Mouse (Mus musculus) kidney, embryonic 15.5 days (tissue): ENCODE data around the gene Mettl3. TPM values are rescaled to one million over a fixed set of nuclear protein-coding genes. Genes with fewer than 3 reads are reported as not detected.
"Not testable (repeated sequence)": the region's sequence is repeated elsewhere in the genome, so short reads cannot be mapped to it uniquely, and the experiment has no call there.

Experiments used
- ATAC-seq: fragments of 200-750 bp; cut with Nextera tagmentation; replicated peaks from 2 replicates; pipeline ENCODE4 v1.8.0; 2017; ENCODE audit warnings: moderate TSS enrichment; ENCODE audit not compliant: low FRiP score
- H3K27ac ChIP-seq: fragments of 300-500 bp; sonication (generic); 2 replicates; pipeline ENCODE4 v1.5.1; 2015; ENCODE audit warnings: mild to moderate bottlenecking, inconsistent platforms
- H3K27me3 ChIP-seq: fragments of 300-500 bp; sonication (generic); 2 replicates; pipeline ENCODE4 v1.6.1; 2015; ENCODE audit warnings: inconsistent platforms
- H3K36me3 ChIP-seq: fragments of 300-500 bp; sonication (generic); 2 replicates; pipeline ENCODE4 v1.6.1; 2015; ENCODE audit warnings: inconsistent platforms
- H3K4me1 ChIP-seq: fragments of 300-500 bp; sonication (generic); 2 replicates; pipeline ENCODE4 v1.6.1; 2015; ENCODE audit warnings: inconsistent platforms
- H3K4me2 ChIP-seq: fragments of 300-500 bp; sonication (generic); 2 replicates; pipeline ENCODE4 v1.6.1; 2015; ENCODE audit warnings: moderate library complexity, mild to moderate bottlenecking, inconsistent platforms
- H3K4me3 ChIP-seq: fragments of 300-500 bp; sonication (generic); replicated peaks from 2 replicates; pipeline ENCODE4 v1.5.1; 2015; ENCODE audit warnings: mild to moderate bottlenecking, inconsistent platforms
- H3K9ac ChIP-seq: fragments of 300-500 bp; sonication (generic); 2 replicates; pipeline ENCODE4 v1.6.1; 2015; ENCODE audit warnings: mild to moderate bottlenecking, inconsistent platforms
- H3K9me3 ChIP-seq: fragments of 300-500 bp; sonication (generic); replicated peaks from 2 replicates; pipeline ENCODE4 v1.6.1; 2016; ENCODE audit warnings: inconsistent platforms
- WGBS: fragments of 180-500 bp; shearing (Covaris S2); methylation state at CpG from one replicate; pipeline ENCODE4 v1.1.7; 2015; ENCODE audit warnings: mixed read lengths; 5-methylcytosine and 5-hydroxymethylcytosine counted together
- polyA plus RNA-seq: library from polyadenylated mRNA; unstranded; fragments of >200 nt; fragmentation: Nextera tagmentation; extraction: Ambion mirVana; gene quantifications from 2 replicates; pipeline ENCODE4 v1.2.1, GENCODE M21; 2015

Gene Mettl3
- polyA plus RNA-seq, 1 experiment from 2014 or later, result 52.8 TPM

DNA sequence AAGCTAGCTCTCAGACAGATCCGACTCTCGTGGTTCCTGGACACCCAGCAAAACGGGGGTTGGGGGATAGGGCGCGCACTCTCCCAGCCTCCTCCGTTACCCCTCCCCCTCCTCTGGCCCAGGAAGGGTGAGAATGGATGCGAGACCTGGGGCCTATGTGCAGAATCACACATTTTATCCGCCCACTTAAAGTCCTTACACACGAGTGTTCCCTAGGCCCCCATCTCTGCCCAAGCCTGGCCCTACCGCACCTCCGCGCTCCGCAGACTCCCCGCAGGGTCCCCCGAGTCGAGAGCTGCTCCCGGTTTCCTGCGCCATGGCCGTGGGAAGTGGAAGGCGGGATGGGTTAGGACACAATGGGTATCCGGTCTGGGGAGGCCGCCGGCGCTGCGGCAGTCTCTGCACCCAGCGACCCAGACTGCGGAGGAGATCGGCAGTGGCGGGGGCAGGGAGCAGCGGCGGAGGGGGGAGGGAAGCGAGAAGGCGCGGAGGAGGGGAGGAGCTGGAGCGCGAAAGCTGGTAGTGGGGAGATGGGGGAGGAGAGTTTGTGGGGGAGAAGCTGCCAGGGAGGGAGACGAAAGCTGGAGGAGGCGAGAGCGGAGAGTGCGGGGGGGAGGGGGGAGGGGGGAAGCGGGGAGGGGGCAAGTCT is 11.0 kb upstream of the Mettl3 start:
- under 1% methylated on average over 37 of the region's 41 CpGs for WGBS
- Histone ChIP-seq H3K4me2 (peak overlapping the region; percentile 72), H3K4me3 (peak overlapping the region; percentile 72), H3K4me1 (peaks cover 53% of the 10 kb centered on the region), H3K36me3 (peaks cover 38% of the 10 kb centered on the region), H3K27me3 (no peaks in the 10 kb centered on the region), H3K27ac (peak overlapping the region; percentile 96), H3K9me3 (peaks cover 3% of the 10 kb centered on the region; the same call in 1 of the 2 replicates), H3K9ac (peak overlapping the region; percentile 69)
- ATAC-seq, result peak; percentile 86

DNA sequence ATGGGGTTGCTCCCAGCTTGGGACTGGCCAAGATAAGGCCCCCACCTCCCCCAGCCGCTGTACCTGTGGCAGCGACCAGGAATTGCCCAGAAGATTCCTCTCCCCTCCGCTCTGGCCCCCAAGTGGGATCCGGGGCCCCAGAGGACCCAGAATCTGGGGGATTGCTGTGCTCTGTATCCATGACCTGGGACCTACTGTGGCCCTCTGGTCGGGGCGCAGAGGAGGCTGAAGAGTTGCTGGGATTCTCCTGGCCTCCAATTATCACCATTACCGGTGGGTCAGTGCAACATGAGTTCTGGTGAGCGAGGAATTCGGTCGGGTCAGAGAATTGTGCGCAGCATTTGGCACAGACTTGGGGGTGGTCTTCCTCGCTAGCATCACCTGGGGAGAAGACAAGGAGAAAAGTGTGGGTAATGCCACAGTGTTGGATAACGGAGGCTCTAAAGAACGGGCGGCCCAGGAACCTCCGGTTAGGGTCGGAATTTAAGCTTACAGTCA is 10.4 kb upstream of the Mettl3 start:
- Histone ChIP-seq H3K4me3 (peak overlapping the region; percentile 72), H3K27me3 (no peaks in the 10 kb centered on the region), H3K9ac (peak overlapping the region; percentile 69), H3K4me1 (peaks cover 53% of the 10 kb centered on the region), H3K27ac (peak overlapping the region; percentile 96), H3K36me3 (peaks cover 44% of the 10 kb centered on the region), H3K9me3 (peaks cover 3% of the 10 kb centered on the region; the same call in 1 of the 2 replicates), H3K4me2 (peak overlapping the region; percentile 72)
- no peak for ATAC-seq
- WGBS, result 6% methylated on average over 17 of the region's 17 CpGs

DNA sequence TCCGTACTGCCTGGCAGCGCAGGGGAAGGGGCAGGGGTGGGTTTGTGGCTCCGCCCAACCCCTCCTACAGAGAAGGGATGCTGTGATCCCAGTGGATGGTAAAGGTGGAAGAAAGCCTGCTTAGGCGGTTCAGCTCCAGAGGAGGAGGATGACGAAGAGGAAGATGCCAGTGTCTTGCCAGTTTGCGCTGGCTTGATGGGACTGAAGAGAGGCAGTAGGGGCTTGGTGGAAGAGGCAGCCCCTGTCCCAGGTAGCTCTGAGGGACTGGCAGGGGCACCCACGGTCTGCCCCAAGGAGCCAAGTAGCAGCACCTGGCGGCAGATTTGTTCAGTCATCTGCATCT is 9.9 kb upstream of the Mettl3 start:
- peak overlapping the region; percentile 69 for H3K9ac ChIP-seq
- ATAC-seq, result 0 out of 2 replicates have a peak, but pooled peaks have one; percentile 2
- peak overlapping the region; percentile 96 for H3K27ac ChIP-seq
- H3K27me3 ChIP-seq, result no peaks in the 10 kb centered on the region
- peaks cover 53% of the 10 kb centered on the region for H3K4me1 ChIP-seq
- WGBS, result 43% methylated on average over 8 of the region's 8 CpGs
- peak overlapping the region; percentile 72 for H3K4me3 ChIP-seq
- H3K36me3 ChIP-seq, result peaks cover 48% of the 10 kb centered on the region
- H3K9me3 ChIP-seq, result peaks cover 3% of the 10 kb centered on the region; the same call in 1 of the 2 replicates
- H3K4me2 ChIP-seq, result peak overlapping the region; percentile 72

DNA sequence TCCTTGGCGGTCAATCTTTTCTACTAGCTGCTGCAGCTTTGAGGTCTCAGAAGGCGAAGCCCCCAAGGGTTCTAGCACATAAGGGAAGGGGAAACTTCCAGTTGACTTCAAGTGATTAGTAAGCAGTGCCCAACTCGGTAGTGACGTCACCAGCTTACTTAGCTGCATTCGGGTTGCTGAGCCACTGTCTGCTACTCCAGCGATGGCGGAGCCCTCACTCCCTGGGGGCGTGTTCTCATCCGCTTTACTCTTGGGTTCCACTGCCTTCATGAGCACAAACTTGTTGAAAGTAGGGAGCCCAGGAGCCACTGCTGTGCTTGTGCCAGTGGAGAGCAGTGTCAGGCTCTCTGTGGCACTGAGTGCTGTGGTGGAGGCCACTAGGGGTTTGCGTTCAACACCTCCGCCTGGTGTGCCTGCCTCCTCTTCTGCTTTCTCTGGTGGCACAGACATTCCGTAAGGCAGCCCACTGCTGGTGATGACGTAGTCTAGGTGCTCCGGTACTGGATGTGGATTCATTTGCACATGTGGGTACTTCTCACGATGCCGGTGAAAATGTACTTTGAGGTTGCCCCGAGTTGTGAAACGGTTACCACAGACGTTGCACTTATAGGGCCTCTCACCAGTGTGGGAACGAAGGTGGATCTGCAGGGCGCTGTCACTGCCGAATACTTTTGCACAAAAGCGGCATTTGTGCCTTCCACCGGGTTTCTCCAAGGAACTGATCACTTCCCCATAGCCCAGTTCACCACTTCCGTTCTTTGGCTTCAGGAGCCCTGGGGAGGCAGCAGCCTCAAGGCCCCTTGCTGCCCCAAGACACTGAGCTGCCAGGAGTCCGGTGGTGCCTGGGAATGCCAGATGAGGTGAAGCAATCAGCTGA is 9.2 kb upstream of the Mettl3 start:
- H3K9ac ChIP-seq, result peak overlapping the region; percentile 69; the same call in 1 of the 2 replicates
- peaks cover 3% of the 10 kb centered on the region; the same call in 1 of the 2 replicates for H3K9me3 ChIP-seq
- H3K36me3 ChIP-seq, result peaks cover 54% of the 10 kb centered on the region
- 85% methylated on average over 26 of the region's 26 CpGs for WGBS
- peak overlapping the region; percentile 72 for H3K4me2 ChIP-seq
- H3K27me3 ChIP-seq, result no peaks in the 10 kb centered on the region
- peaks cover 53% of the 10 kb centered on the region for H3K4me1 ChIP-seq
- H3K4me3 ChIP-seq, result peak overlapping the region; percentile 72
- ATAC-seq, result no peak
- H3K27ac ChIP-seq, result peak overlapping the region; percentile 96

DNA sequence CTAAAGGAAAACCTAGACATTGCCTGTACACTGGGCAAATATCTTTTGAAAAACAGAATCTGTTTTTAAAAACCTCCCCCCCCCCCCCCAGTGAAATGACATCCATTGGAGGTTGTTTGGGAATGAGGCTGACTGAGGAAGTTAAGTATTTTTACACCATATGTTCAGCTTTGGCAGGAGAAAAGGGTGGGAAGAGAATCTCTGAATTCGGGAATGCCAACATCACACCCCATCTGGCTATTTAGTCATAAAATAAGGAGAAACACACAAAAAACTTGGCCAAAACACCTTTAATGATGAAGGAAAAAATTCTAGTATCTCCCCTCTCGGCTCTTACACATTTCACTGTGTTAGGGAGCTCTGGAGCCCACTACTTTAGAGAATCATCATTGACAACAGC is 6.0 kb upstream of the Mettl3 start:
- no peak overlapping the region for H3K4me3 ChIP-seq
- H3K27ac ChIP-seq, result no peak overlapping the region
- H3K4me2 ChIP-seq, result no peak overlapping the region
- WGBS, result 93% methylated on average over 2 of the region's 2 CpGs
- H3K9ac ChIP-seq, result no peak overlapping the region
- H3K9me3 ChIP-seq, result peaks cover 3% of the 10 kb centered on the region; the same call in 1 of the 2 replicates
- H3K4me1 ChIP-seq, result peaks cover 46% of the 10 kb centered on the region
- ATAC-seq, result no peak
- peaks cover 58% of the 10 kb centered on the region for H3K36me3 ChIP-seq
- no peaks in the 10 kb centered on the region for H3K27me3 ChIP-seq

DNA sequence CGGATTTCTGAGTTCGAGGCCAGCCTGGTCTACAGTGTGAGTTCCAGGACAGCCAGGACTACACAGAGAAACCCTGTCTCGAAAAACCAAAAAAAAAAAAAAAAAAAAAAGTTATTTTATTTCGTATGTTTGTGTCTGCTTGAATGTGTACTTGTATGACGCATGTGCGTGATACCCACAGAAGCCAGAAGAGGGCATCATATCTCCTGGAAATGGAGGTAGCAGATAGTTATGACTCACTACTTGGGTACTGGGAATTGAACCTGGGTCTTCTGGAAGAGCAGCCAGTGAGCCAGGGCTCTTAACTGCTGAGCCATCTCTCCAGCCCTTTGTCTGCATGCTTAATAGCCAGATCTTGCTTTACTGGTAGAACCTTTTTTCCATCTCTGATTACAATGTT is 5.4 kb upstream of the Mettl3 start:
- Histone ChIP-seq H3K4me1 (peaks cover 45% of the 10 kb centered on the region), H3K36me3 (peaks cover 58% of the 10 kb centered on the region)
- not testable (repeated sequence) for ATAC-seq, H3K4me2 ChIP-seq, H3K9ac ChIP-seq, H3K27me3 ChIP-seq, H3K9me3 ChIP-seq, H3K27ac ChIP-seq, H3K4me3 ChIP-seq
- WGBS, result 95% methylated on average over 5 of the region's 6 CpGs

DNA sequence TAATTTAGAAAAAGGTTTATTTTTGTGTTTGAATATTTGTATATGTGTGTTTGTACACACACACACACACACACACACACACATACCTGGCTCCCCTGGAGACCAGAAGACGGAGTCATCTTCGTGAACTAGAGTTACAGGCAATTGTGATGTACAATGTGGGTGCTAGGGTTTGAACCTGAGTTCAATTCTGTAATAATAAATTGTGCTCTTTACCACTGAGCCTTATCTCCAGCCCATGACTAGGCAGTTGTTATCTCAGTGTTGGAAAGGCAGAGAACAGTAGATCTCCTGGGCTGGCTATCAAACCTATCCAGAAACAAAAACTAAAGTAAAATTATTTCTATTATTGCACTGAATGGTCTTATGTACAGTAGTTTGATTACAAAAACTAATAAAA is 1.2 kb upstream of the Mettl3 start:
- Histone ChIP-seq H3K27me3 (no peaks in the 10 kb centered on the region), H3K4me1 (peaks cover 7% of the 10 kb centered on the region; the same call in 1 of the 2 replicates), H3K9me3 (no peaks in the 10 kb centered on the region), H3K9ac (no peak overlapping the region), H3K4me3 (no peak overlapping the region), H3K27ac (no peak overlapping the region), H3K4me2 (no peak overlapping the region), H3K36me3 (peaks cover 22% of the 10 kb centered on the region)
- ATAC-seq, result no peak
- 95% methylated on average over 2 of the region's 2 CpGs for WGBS

DNA sequence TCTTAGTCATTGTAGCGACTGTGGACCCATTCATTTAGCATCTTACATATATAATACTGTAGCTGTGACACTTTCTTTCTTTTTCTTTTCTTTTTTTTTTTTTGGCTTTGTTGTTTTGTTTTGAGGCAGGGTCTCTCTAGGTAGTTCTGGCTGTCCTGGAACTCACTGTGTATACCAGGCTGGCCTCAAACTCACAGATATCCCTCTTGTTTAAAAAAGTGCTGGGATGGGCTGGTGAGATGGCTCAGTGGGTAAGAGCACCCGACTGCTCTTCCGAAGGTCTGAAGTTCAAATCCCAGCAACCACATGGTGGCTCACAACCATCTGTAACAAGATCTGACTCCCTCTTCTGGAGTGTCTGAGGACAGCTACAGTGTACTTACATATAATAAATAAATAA is 1.4 kb downstream of the Mettl3 start:
- ATAC-seq, H3K27ac ChIP-seq, H3K9ac ChIP-seq, H3K9me3 ChIP-seq, H3K27me3 ChIP-seq, H3K4me1 ChIP-seq, H3K4me2 ChIP-seq, H3K4me3 ChIP-seq: not testable (repeated sequence)
- peaks cover 22% of the 10 kb centered on the region for H3K36me3 ChIP-seq
- 89% methylated on average over 3 of the region's 3 CpGs for WGBS

DNA sequence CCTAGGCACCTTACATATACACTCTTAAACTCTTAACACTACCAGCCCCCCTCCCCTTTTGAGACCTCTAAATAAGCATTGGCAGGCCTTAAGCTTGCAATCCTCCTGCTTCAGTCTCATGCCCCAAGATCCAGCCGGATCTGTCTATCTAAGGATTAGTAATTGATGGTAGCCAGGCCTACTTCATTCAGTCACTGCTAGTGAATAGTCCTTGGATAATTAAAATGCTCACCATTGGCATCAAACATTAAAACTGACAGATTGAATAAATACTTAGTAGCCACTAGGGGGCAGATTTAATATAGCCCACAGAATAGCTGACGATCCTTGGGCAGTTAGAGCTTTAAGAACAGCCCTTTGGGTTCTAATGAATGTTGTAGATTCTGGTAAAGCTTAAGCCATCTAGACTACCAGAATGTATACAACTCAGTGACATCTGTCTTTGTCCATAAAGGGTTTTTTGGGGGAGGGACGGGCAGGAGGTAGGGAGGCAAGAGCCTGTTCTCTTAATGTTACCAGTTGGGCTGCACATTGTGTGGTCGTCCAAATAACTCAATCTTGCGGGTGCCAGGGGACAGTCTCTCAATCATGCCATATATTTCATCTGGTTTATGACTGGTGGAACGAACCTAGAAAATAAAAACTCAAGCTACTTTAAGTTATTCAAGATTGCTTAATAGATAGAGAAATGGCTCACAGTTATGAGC is 9.2 kb downstream of the Mettl3 start:
- Histone ChIP-seq H3K9me3 (no peaks in the 10 kb centered on the region), H3K4me2 (no peak overlapping the region), H3K4me3 (no peak overlapping the region), H3K4me1 (no peaks in the 10 kb centered on the region), H3K9ac (no peak overlapping the region), H3K27ac (no peak overlapping the region), H3K36me3 (peaks cover 92% of the 10 kb centered on the region), H3K27me3 (no peaks in the 10 kb centered on the region)
- peak; percentile 37 for ATAC-seq
- whole genome bisulfite sequencing, result 67% methylated on average over 6 of the region's 6 CpGs

DNA sequence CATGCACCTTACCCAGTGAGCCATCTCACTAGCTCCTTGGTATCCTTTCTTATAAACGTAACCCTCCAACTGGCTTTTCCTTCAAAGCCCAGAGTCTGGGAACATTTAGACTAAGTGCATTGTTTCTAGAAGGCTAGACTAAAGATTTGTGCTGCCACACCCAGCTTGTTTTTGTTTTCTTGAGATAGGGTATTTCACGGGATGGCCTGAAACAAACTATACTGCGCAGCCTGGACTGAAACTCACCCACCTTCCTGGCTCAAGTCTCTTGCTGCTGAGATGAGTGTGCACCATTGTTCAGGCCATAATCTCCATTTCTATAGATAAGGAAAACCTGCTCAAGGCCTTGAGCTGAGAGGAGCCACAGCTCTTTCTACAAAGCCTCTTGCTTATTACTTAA is 20.7 kb downstream of the Mettl3 start:
- Histone ChIP-seq H3K27me3 (no peaks in the 10 kb centered on the region), H3K4me3 (no peak overlapping the region), H3K4me2 (no peak overlapping the region), H3K9ac (no peak overlapping the region), H3K4me1 (peaks cover 8% of the 10 kb centered on the region), H3K27ac (no peak overlapping the region), H3K36me3 (peaks cover 49% of the 10 kb centered on the region), H3K9me3 (no peaks in the 10 kb centered on the region)
- ATAC-seq, result no peak
- 91% methylated on average over 3 of the region's 3 CpGs for WGBS

DNA sequence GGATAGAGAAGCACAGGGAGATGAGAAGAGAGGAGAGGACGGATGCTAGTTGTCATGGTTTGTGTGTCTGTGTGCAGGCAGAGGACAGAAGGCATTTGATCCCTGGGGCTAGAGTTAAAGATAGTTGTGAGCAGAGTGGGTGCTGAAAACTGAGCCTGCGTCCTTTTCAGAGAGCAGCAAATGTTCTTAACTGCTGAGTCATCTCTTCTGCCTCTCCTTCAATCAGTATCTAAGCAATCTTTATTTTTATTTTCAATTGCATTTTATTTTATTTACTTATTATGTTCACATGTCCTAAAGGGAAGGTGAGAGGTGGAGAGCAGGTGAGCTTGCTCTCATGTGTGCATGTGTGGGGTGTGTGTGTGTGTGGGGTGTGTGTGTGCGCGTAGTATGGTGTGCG is 21.3 kb downstream of the Mettl3 start:
- ATAC-seq, result no peak
- peaks cover 8% of the 10 kb centered on the region for H3K4me1 ChIP-seq
- 97% methylated on average over 5 of the region's 5 CpGs for WGBS

More for the DNA sequence above, 21.3 kb downstream of the Mettl3 start:
- Histone ChIP-seq H3K36me3 (peaks cover 45% of the 10 kb centered on the region), H3K9ac (no peak overlapping the region), H3K4me3 (no peak overlapping the region), H3K27ac (no peak overlapping the region), H3K9me3 (no peaks in the 10 kb centered on the region), H3K27me3 (no peaks in the 10 kb centered on the region), H3K4me2 (no peak overlapping the region)
